Mouse (Mus musculus) lung, adult 2 months (tissue): Measurements from ENCODE around the gene Tcp10a. TPM values are rescaled to one million over a fixed set of nuclear protein-coding genes. Genes with fewer than 3 reads are reported as not detected.
"Not testable (repeated sequence)": the region's sequence is repeated elsewhere in the genome, so short reads cannot be mapped to it uniquely, and the experiment has no call there.

Source experiments
- DNase-seq: peaks from one replicate; pipeline ENCODE4 v3.0.0; 2022
- H3K4me1 ChIP-seq: fragments of 200-500 bp; 2 replicates; pipeline ENCODE4 v1.6.1; 2011; ENCODE audit warnings: low read length; ENCODE audit not compliant: control insufficient read depth, insufficient read depth
- H3K4me3 ChIP-seq: fragments of 200-500 bp; replicated peaks from 2 replicates; pipeline ENCODE3; 2011; ENCODE audit warnings: low read depth, mild to moderate bottlenecking, control low read depth, low read length; ENCODE audit errors: extremely low read depth
- WGBS: fragments of 180-500 bp; shearing (Covaris S2); methylation state at CpG from one replicate; pipeline ENCODE4 v1.1.7; 2018; 5-methylcytosine and 5-hydroxymethylcytosine counted together
- polyA plus RNA-seq: library from polyadenylated mRNA; depleted of rRNA; stranded (reverse); fragments of >200 nt; gene quantifications from 2 replicates; pipeline ENCODE4 v1.2.3, GENCODE M21; 2012

Tcp10a gene
- polyA plus RNA-seq, 1 experiment, result not detected

- not testable (repeated sequence) for H3K4me1 ChIP-seq, H3K4me3 ChIP-seq, DNase-seq
- 53% methylated on average over 2 of the region's 3 CpGs for WGBS
Observed at GRCm38 (mm10) chr17:7348765-7349164, 24.3 kb downstream of the Tcp10a start.

- H3K4me3 ChIP-seq, DNase-seq, H3K4me1 ChIP-seq: not testable (repeated sequence)
- 80% methylated on average over 1 of the region's 1 CpGs for WGBS
Observed at GRCm38 (mm10) chr17:7352596-7352995, 28.1 kb downstream of the Tcp10a start, which contains the start of gene Ttll2. TSS of gene Ttll2 (minus strand) at chr17:7352696.

GRCm38 (mm10) chr17:7359806-7360205 is 35.4 kb downstream of the Tcp10a start:
- not testable (repeated sequence) for H3K4me1 ChIP-seq, DNase-seq, H3K4me3 ChIP-seq
- WGBS, result 86% methylated on average over 4 of the region's 4 CpGs

GRCm38 (mm10) chr17:7360749-7361465 is 36.5 kb downstream of the Tcp10a start:
- H3K4me3 ChIP-seq, H3K4me1 ChIP-seq, DNase-seq: not testable (repeated sequence)
- WGBS, result 75% methylated on average over 9 of the region's 9 CpGs

GRCm38 (mm10) chr17:7365615-7366014 is 41.2 kb downstream of the Tcp10a start:
- H3K4me3 ChIP-seq, DNase-seq, H3K4me1 ChIP-seq: not testable (repeated sequence)
- 75% methylated on average over 1 of the region's 3 CpGs for WGBS

- H3K4me3 ChIP-seq, DNase-seq, H3K4me1 ChIP-seq: not testable (repeated sequence)
- WGBS, result 0% methylated on average over 1 of the region's 1 CpGs
Observed at GRCm38 (mm10) chr17:7366265-7366664, 41.8 kb downstream of the Tcp10a start.

GRCm38 (mm10) chr17:7366676-7367374 is 42.4 kb downstream of the Tcp10a start:
- not testable (repeated sequence) for DNase-seq, H3K4me1 ChIP-seq, H3K4me3 ChIP-seq
- WGBS, result 52% methylated on average over 5 of the region's 7 CpGs

GRCm38 (mm10) chr17:7369401-7369800 is 45.0 kb downstream of the Tcp10a start:
- not testable (repeated sequence) for H3K4me1 ChIP-seq, H3K4me3 ChIP-seq, DNase-seq
- 66% methylated on average over 6 of the region's 6 CpGs for WGBS

GRCm38 (mm10) chr17:7371879-7372278 is 47.4 kb downstream of the Tcp10a start, which contains the start of gene Gm49630:
TSS of gene Gm49630 (minus strand) at chr17:7371979.
- not testable (repeated sequence) for DNase-seq, H3K4me1 ChIP-seq, H3K4me3 ChIP-seq
- WGBS, result 92% methylated on average over 2 of the region's 5 CpGs

GRCm38 (mm10) chr17:7376951-7377700 is 52.7 kb downstream of the Tcp10a start:
- not testable (repeated sequence) for H3K4me3 ChIP-seq, DNase-seq, H3K4me1 ChIP-seq
- 89% methylated on average over 1 of the region's 3 CpGs for WGBS

GRCm38 (mm10) chr17:7377907-7378306 is 53.5 kb downstream of the Tcp10a start:
- H3K4me1 ChIP-seq, DNase-seq, H3K4me3 ChIP-seq: not testable (repeated sequence)
- 22% methylated on average over 2 of the region's 3 CpGs for WGBS

GRCm38 (mm10) chr17:7382711-7383110 is 58.3 kb downstream of the Tcp10a start:
- WGBS, result 85% methylated on average over 1 of the region's 3 CpGs
- H3K4me1 ChIP-seq, result not testable (repeated sequence)

GRCm38 (mm10) chr17:7383167-7384143 is 59.0 kb downstream of the Tcp10a start:
- not testable (repeated sequence) for H3K4me3 ChIP-seq, H3K4me1 ChIP-seq, DNase-seq
- 82% methylated on average over 12 of the region's 13 CpGs for WGBS

More at GRCm38 (mm10) chr17:7382711-7383110, 58.3 kb downstream of the Tcp10a start:
- H3K4me3 ChIP-seq, DNase-seq: not testable (repeated sequence)

- 79% methylated on average over 3 of the region's 3 CpGs for WGBS
- not testable (repeated sequence) for DNase-seq, H3K4me3 ChIP-seq, H3K4me1 ChIP-seq
Observed at GRCm38 (mm10) chr17:7385364-7385763, 60.9 kb downstream of the Tcp10a start, which contains the start of gene Unc93a2. TSS of gene Unc93a2 (minus strand) at chr17:7385464.
